Mouse (Mus musculus) erythroblast, embryonic 14.5 days (primary cell): Measurements from ENCODE around the gene Dnajc10.

Experiments
- GATA1 ChIP-seq: IDR thresholded peaks from 2 replicates; pipeline ENCODE4 v1.6.1; 2012; ENCODE audit warnings: low read length, inconsistent platforms, mixed read lengths
- TAL1 ChIP-seq: IDR thresholded peaks from 3 replicates; pipeline ENCODE4 v1.6.1; 2012; ENCODE audit warnings: low read length, inconsistent platforms, mixed read lengths

DNA sequence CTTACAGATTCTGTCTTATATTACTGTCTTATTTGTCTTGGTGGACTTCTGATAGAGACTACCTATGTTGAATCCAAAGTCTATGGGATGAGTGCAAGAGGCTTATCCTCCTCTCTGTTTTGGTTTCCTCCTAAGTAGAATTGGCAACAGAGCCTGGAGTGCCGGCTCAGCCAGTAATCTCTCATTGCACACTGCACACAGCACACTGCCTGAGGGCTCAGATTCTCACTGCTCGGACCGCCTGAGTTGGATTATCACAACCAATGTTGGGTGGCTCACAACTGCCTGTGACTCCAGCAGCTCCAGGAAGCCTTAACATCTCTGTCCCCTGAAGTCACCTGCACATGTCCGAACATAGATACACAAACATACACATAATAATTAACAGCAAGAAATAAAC, 3.9 kb upstream of the Dnajc10 start:
- TF ChIP-seq GATA1 (no peak), TAL1 (no peak)
